Mouse (Mus musculus): ENCODE results near the gene Nip7.

GRCm38 (mm10) chr8:107085358-107085757 lies 28.7 kb downstream of the Nip7 start:
- no peak for TF ChIP-seq POLR2A (IDR thresholded peaks at IDR 0.05; ENCODE audit: borderline replicate concordance, extremely low read depth, low read depth, low read length)
- peak; percentile 44 for TF ChIP-seq CTCF (IDR thresholded peaks at IDR 0.05; ENCODE audit: insufficient read depth, low read length)
